Mouse (Mus musculus): Measurements from ENCODE around the gene Ier5. TPM values are rescaled to one million over a fixed set of nuclear protein-coding genes. Genes with fewer than 3 reads are reported as not detected.

Gene Ier5
- total RNA-seq, 4 experiments from 2014 or later = 10.3 to 22.4 (median 13.3) TPM

GRCm38 (mm10) chr1:155054366-155054965, 45.0 kb downstream of the Ier5 start:
- DNase-seq (ENCODE audit: low spot score) = no peak

GRCm38 (mm10) chr1:155053296-155053695, 46.1 kb downstream of the Ier5 start:
- no peak for DNase-seq (ENCODE audit: low spot score)

- DNase-seq (ENCODE audit: low spot score) = no peak
Observed at GRCm38 (mm10) chr1:155052761-155053166, 46.7 kb downstream of the Ier5 start.

- no peak for DNase-seq (ENCODE audit: low spot score)
Observed at GRCm38 (mm10) chr1:155052131-155052760, 47.2 kb downstream of the Ier5 start.

GRCm38 (mm10) chr1:155051701-155052127, 47.7 kb downstream of the Ier5 start:
- peak; percentile 51 for DNase-seq (ENCODE audit: low spot score)

GRCm38 (mm10) chr1:155050897-155051592, 48.4 kb downstream of the Ier5 start:
- DNase-seq (ENCODE audit: low spot score) = no peak

- peak; percentile 79 for DNase-seq (ENCODE audit: low spot score)
Observed at GRCm38 (mm10) chr1:155050174-155050573, 49.3 kb downstream of the Ier5 start.

GRCm38 (mm10) chr1:155048947-155049346, 50.5 kb downstream of the Ier5 start:
- DNase-seq (ENCODE audit: low spot score) = peak; percentile 93

Other genes with a start within 250 kb of the Ier5 start
- gene Cacna1e, start 215.1 kb downstream of the Ier5 start, total RNA-seq (2022) = under 1 TPM; 0.20 to 0.34 (median 0.25) TPM
- 10 to 100 TPM in 2 of 4 experiments, 1 to 10 TPM in 2; 6.9 to 11.2 (median 8.7) TPM for gene Mr1, start 47.2 kb upstream of the Ier5 start, total RNA-seq (2022)
- 10 to 100 TPM; 20.0 to 24.4 (median 23.4) TPM for gene Stx6, start 59.1 kb upstream of the Ier5 start, total RNA-seq (2022)
- 10 to 100 TPM; 33.0 to 42.1 (median 39.3) TPM for gene BC034090, start 144.8 kb upstream of the Ier5 start, total RNA-seq (2022)

All from heart, adult 8-10 months (tissue).